Mouse (Mus musculus) heart, embryonic 16.5 days (tissue): ENCODE measurements around the gene Ppia. TPM values are rescaled to one million over a fixed set of nuclear protein-coding genes. Genes with fewer than 3 reads are reported as not detected.
"Not testable (repeated sequence)": the region's sequence is repeated elsewhere in the genome, so short reads cannot be mapped to it uniquely, and the experiment has no call there.

ENCODE experiments used
- ATAC-seq: fragments of 200-750 bp; cut with Nextera tagmentation; replicated peaks from 2 replicates; pipeline ENCODE4 v1.8.0; 2017; ENCODE audit warnings: moderate number of reproducible peaks; ENCODE audit not compliant: insufficient read depth, low FRiP score; ENCODE audit errors: extremely low read depth
- H3K27ac ChIP-seq: fragments of 300-500 bp; sonication (generic); 2 replicates; pipeline ENCODE4 v1.5.1; 2014; ENCODE audit warnings: mild to moderate bottlenecking, low read length, control low read depth, moderate library complexity
- H3K27me3 ChIP-seq: fragments of 300-500 bp; sonication (generic); 2 replicates; pipeline ENCODE4 v1.6.1; 2014; ENCODE audit warnings: low read length, mixed read lengths; ENCODE audit not compliant: control insufficient read depth, insufficient read depth
- H3K36me3 ChIP-seq: fragments of 300-500 bp; sonication (generic); 2 replicates; pipeline ENCODE4 v1.6.1; 2014; ENCODE audit not compliant: control insufficient read depth, insufficient read depth
- H3K4me1 ChIP-seq: fragments of 300-500 bp; sonication (generic); 2 replicates; pipeline ENCODE4 v1.6.1; 2014; ENCODE audit warnings: low read length, mixed read lengths; ENCODE audit not compliant: control insufficient read depth, insufficient read depth
- H3K4me2 ChIP-seq: fragments of 300-500 bp; sonication (generic); 2 replicates; pipeline ENCODE4 v1.6.1; 2014; ENCODE audit warnings: low read depth, mild to moderate bottlenecking, control low read depth, low read length
- H3K4me3 ChIP-seq: fragments of 300-500 bp; sonication (generic); 2 replicates; pipeline ENCODE4 v1.5.1; 2014; ENCODE audit warnings: mild to moderate bottlenecking, control low read depth, low read length
- H3K9ac ChIP-seq: fragments of 300-500 bp; sonication (generic); 2 replicates; pipeline ENCODE4 v1.6.1; 2014; ENCODE audit warnings: low read length, control low read depth
- H3K9me3 ChIP-seq: fragments of 300-500 bp; sonication (generic); replicated peaks from 2 replicates; pipeline ENCODE4 v1.6.1; 2016; ENCODE audit warnings: low read length; ENCODE audit not compliant: control insufficient read depth
- WGBS: fragments of 180-500 bp; shearing (Covaris S2); extraction: QIAGEN DNeasy Blood & Tissue Kit; methylation state at CpG from one replicate; pipeline ENCODE4 v1.1.7; 2014; 5-methylcytosine and 5-hydroxymethylcytosine counted together
- polyA plus RNA-seq: library from polyadenylated mRNA; unstranded; fragments of >200 nt; fragmentation: Nextera tagmentation; extraction: Ambion mirVana; gene quantifications from 2 replicates; pipeline ENCODE4 v1.2.1, GENCODE M21; 2015

Ppia gene
- polyA plus RNA-seq, 1 experiment from 2014 or later, result 4,038 TPM

DNA sequence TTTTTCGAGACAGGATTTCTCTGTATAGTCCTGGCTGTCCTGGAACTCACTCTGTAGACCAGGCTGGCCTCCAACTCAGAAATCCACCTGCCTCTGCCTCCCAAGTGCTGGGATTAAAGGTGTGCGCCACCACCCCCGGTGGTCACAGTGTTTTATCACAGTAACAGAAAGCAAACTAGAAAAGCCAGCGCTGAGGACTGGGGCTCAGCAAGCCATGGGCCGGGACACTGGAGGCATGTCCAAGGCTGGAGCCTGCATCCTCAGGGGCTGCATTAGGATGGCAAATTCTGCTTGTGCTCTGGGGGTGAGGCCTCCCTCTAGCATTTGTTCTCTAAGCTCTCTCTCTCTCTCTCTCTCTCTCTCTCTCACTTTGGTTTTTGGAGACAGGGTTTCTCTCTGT is 4.5 kb upstream of the Ppia start:
- not testable (repeated sequence) for H3K9ac ChIP-seq, ATAC-seq, H3K9me3 ChIP-seq, H3K4me3 ChIP-seq, H3K27me3 ChIP-seq, H3K27ac ChIP-seq, H3K36me3 ChIP-seq, H3K4me2 ChIP-seq
- H3K4me1 ChIP-seq, result peaks cover 34% of the 10 kb centered on the region
- WGBS, result 86% methylated on average over 5 of the region's 5 CpGs

- Histone ChIP-seq H3K27me3 (no peaks in the 10 kb centered on the region), H3K9ac (no peak overlapping the region), H3K9me3 (no peaks in the 10 kb centered on the region), H3K27ac (no peak overlapping the region), H3K4me3 (no peak overlapping the region), H3K36me3 (no peaks in the 10 kb centered on the region), H3K4me1 (peaks cover 25% of the 10 kb centered on the region), H3K4me2 (no peak overlapping the region)
- no peak for ATAC-seq
- WGBS, result 8% methylated on average over 5 of the region's 5 CpGs
Observed at GRCm38 (mm10) chr11:6411684-6412083, 3.6 kb upstream of the Ppia start.

- H3K36me3 ChIP-seq, result peaks cover 3% of the 10 kb centered on the region
- WGBS, result 97% methylated on average over 9 of the region's 12 CpGs
- H3K9ac ChIP-seq, result no peak overlapping the region
- H3K4me2 ChIP-seq, result no peak overlapping the region
- no peak overlapping the region for H3K27ac ChIP-seq
- H3K9me3 ChIP-seq, result no peaks in the 10 kb centered on the region
- ATAC-seq, result no peak
- H3K27me3 ChIP-seq, result no peaks in the 10 kb centered on the region
- peaks cover 28% of the 10 kb centered on the region for H3K4me1 ChIP-seq
- H3K4me3 ChIP-seq, result no peak overlapping the region
Observed at GRCm38 (mm10) chr11:6413264-6413663, 2.0 kb upstream of the Ppia start.

GRCm38 (mm10) chr11:6415551-6416404 is 535 bp downstream of the Ppia start:
- WGBS, result under 1% methylated on average over 90 of the region's 102 CpGs
- H3K27me3 ChIP-seq, result no peaks in the 10 kb centered on the region
- peak overlapping the region; percentile 99 for H3K27ac ChIP-seq
- H3K36me3 ChIP-seq, result peaks cover 25% of the 10 kb centered on the region
- H3K9ac ChIP-seq, result peak overlapping the region; percentile 98
- H3K4me2 ChIP-seq, result peak overlapping the region; percentile 98
- ATAC-seq, result peak; percentile 94
- peak overlapping the region; percentile 99 for H3K4me3 ChIP-seq
- peaks cover 29% of the 10 kb centered on the region for H3K4me1 ChIP-seq
- no peaks in the 10 kb centered on the region for H3K9me3 ChIP-seq

DNA sequence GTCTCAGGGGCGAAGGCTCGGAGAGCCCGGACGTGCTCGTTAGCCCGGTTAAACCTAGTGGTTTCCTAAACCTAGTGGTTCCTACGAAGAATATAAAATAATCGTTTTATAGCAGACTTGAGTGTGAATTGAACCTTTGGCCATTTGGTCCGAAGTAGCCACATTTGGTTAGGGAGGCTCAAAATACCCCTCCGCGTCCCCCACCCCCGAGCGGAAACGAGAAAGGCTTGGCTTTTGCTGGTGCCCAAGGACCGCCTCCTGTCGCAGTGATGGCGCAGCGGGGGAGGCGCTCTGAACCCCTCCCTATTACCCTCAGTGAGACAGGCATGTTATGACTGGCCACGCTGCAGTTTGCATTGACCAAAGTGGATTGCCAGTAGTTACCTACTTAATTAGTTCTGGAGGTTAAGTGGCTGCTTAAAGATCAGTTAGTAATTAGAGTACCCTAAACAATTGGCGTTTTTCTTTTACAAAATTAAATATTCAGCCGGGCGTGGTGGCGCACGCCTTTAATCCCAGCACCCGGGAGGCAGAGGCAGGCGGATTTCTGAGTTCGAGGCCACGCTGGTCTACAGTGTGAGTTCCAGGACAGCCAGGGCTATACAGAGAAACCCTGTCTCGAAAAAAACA is 1.3 kb downstream of the Ppia start:
- peak overlapping the region; percentile 98 for H3K9ac ChIP-seq
- H3K27me3 ChIP-seq, result no peaks in the 10 kb centered on the region
- 1% methylated on average over 30 of the region's 30 CpGs for WGBS
- peak overlapping the region; percentile 99 for H3K27ac ChIP-seq
- peak; percentile 58 for ATAC-seq
- peaks cover 29% of the 10 kb centered on the region for H3K4me1 ChIP-seq
- H3K4me3 ChIP-seq, result peak overlapping the region; percentile 99
- peaks cover 27% of the 10 kb centered on the region for H3K36me3 ChIP-seq
- no peaks in the 10 kb centered on the region for H3K9me3 ChIP-seq
- H3K4me2 ChIP-seq, result peak overlapping the region; percentile 98

DNA sequence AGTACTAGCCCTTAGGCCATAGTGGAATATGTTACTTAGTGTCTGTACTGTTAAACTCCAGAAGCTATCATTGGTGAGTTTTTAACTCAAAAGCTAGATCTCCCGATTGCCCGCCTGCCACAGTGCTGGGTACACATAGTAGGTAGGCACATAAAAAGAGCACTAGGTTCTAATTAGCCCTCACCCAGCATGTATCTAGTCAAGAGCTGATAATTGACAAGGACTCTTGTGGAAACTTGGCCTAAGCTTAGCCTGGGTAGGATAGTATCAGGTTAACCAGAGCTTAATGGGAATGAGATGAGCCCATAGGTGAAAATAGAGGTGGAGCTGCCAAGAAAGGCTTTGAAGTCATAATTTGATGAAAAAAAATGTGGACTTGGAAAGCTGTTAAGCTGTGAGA is 1.8 kb downstream of the Ppia start:
- Histone ChIP-seq H3K4me3 (peak overlapping the region; percentile 99), H3K27me3 (no peaks in the 10 kb centered on the region), H3K36me3 (peaks cover 27% of the 10 kb centered on the region), H3K9me3 (no peaks in the 10 kb centered on the region), H3K4me2 (peak overlapping the region; percentile 98), H3K4me1 (peaks cover 26% of the 10 kb centered on the region), H3K9ac (peak overlapping the region; percentile 98), H3K27ac (0 out of 2 replicates have a peak overlapping the region, but pooled peaks have one; percentile 7)
- no peak for ATAC-seq
- 19% methylated on average over 2 of the region's 2 CpGs for WGBS

- peaks cover 27% of the 10 kb centered on the region for H3K36me3 ChIP-seq
- no peak overlapping the region for H3K27ac ChIP-seq
Observed at GRCm38 (mm10) chr11:6417490-6417889, 2.2 kb downstream of the Ppia start.

DNA sequence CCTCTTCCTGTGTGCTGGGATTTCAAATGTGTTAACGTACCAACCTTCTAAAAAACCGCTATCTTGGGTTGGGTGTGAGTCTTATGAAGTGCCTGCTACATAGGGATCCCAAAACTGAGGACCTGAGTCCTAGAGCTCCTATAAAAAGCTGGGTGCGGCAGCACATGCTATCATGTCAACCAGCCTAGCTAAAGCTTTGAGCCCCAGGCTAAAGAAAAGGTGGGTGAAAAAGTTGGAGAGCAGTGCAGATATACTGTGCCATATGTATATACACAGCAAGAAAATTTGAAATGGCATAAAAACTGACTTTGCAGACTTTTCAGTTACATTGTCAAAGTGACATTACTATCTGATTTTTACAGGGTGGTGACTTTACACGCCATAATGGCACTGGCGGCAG is 3.5 kb downstream of the Ppia start:
- no peak for ATAC-seq
- Histone ChIP-seq H3K4me2 (peak overlapping the region; percentile 9; the same call in 1 of the 2 replicates), H3K27me3 (no peaks in the 10 kb centered on the region), H3K36me3 (peaks cover 27% of the 10 kb centered on the region), H3K4me1 (peaks cover 26% of the 10 kb centered on the region), H3K4me3 (no peak overlapping the region), H3K27ac (no peak overlapping the region), H3K9me3 (no peaks in the 10 kb centered on the region), H3K9ac (no peak overlapping the region)
- 70% methylated on average over 5 of the region's 5 CpGs for WGBS

More at GRCm38 (mm10) chr11:6417490-6417889, 2.2 kb downstream of the Ppia start:
- H3K4me1 ChIP-seq, result peaks cover 26% of the 10 kb centered on the region
- no peak for ATAC-seq
- peak overlapping the region; percentile 98 for H3K9ac ChIP-seq
- peak overlapping the region; percentile 99 for H3K4me3 ChIP-seq
- no peaks in the 10 kb centered on the region for H3K9me3 ChIP-seq
- no peaks in the 10 kb centered on the region for H3K27me3 ChIP-seq
- H3K4me2 ChIP-seq, result peak overlapping the region; percentile 98

DNA sequence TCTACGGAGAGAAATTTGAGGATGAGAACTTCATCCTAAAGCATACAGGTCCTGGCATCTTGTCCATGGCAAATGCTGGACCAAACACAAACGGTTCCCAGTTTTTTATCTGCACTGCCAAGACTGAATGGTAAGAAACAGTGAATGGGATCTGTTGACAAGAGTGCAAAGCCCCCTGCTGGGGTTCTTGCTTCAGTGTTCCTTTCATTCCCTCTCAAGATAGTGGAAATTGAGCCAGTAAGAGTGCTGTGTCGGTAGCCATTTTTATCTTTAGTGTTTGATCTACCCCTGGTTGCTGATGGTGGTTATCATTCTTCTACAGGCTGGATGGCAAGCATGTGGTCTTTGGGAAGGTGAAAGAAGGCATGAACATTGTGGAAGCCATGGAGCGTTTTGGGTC is 3.9 kb downstream of the Ppia start:
- peaks cover 27% of the 10 kb centered on the region for H3K36me3 ChIP-seq

More for the DNA sequence above, 3.9 kb downstream of the Ppia start:
- WGBS, result 57% methylated on average over 4 of the region's 4 CpGs
- H3K9ac ChIP-seq, H3K4me3 ChIP-seq, H3K27me3 ChIP-seq, H3K27ac ChIP-seq, H3K9me3 ChIP-seq, H3K4me2 ChIP-seq, ATAC-seq: not testable (repeated sequence)
- H3K4me1 ChIP-seq, result peaks cover 26% of the 10 kb centered on the region
